Mouse (Mus musculus): ENCODE data around the gene Castor2. TPM values are rescaled to one million over a fixed set of nuclear protein-coding genes. Genes with fewer than 3 reads are reported as not detected.
A peak's percentile ranks its signal among the peaks of the same experiment; 100 is the strongest.

Castor2 gene
- total RNA-seq (2021), result 100 to 1,000 TPM in 1 of 2 experiments, 10 to 100 TPM in 1; 92.5 to 118 TPM
- long read RNA-seq, experiment 1, full-length matches to known transcripts, result 34 of 81 reads
- long read RNA-seq, experiment 1, partial matches to known transcripts, result 2 of 81 reads
- long read RNA-seq, experiment 1, other reads (novel, unspliced or antisense), result 45 of 81 reads
- long read RNA-seq, experiment 2, full-length matches to known transcripts, result 54 of 121 reads
- long read RNA-seq, experiment 2, partial matches to known transcripts, result 4 of 121 reads
- long read RNA-seq, experiment 2, other reads (novel, unspliced or antisense), result 63 of 121 reads

- peak; percentile 86 to 93 for DNase-seq (ENCODE audit: low spot score in 2 of 2)
These were observed at the start of gene Castor2 for GRCm38 (mm10) chr5:134099496-134100211. Gene Castor2, plus strand, starts transcription at chr5:134099711.

GRCm38 (mm10) chr5:134050711-134051110, 48.8 kb upstream of the Castor2 start:
- no peak for DNase-seq (ENCODE audit: low spot score in 2 of 2)

- DNase-seq (ENCODE audit: low spot score in 2 of 2), result no peak
These were observed 46.9 kb upstream of the Castor2 start for GRCm38 (mm10) chr5:134052614-134053013.

GRCm38 (mm10) chr5:134054496-134054895, 45.0 kb upstream of the Castor2 start:
- DNase-seq (ENCODE audit: low spot score in 2 of 2), result no peak

GRCm38 (mm10) chr5:134058793-134059352, 40.6 kb upstream of the Castor2 start:
- DNase-seq (ENCODE audit: low spot score in 2 of 2), result no peak

GRCm38 (mm10) chr5:134063362-134064064, 36.0 kb upstream of the Castor2 start:
- peak; percentile 85 to 89 for DNase-seq (ENCODE audit: low spot score in 2 of 2)

GRCm38 (mm10) chr5:134066261-134066660, 33.2 kb upstream of the Castor2 start:
- DNase-seq (ENCODE audit: low spot score in 2 of 2), result no peak

- no peak for DNase-seq (ENCODE audit: low spot score in 2 of 2)
These were observed 31.6 kb upstream of the Castor2 start for GRCm38 (mm10) chr5:134067924-134068323.

GRCm38 (mm10) chr5:134073512-134074041, 25.9 kb upstream of the Castor2 start:
- no peak for DNase-seq (ENCODE audit: low spot score in 2 of 2)

GRCm38 (mm10) chr5:134074368-134074767, 25.1 kb upstream of the Castor2 start:
- no peak for DNase-seq (ENCODE audit: low spot score in 2 of 2)

GRCm38 (mm10) chr5:134076175-134076574, 23.3 kb upstream of the Castor2 start:
- DNase-seq (ENCODE audit: low spot score in 2 of 2), result no peak

- DNase-seq (ENCODE audit: low spot score in 2 of 2), result peak in 1 of 2 experiments; percentile 47
These were observed 18.6 kb upstream of the Castor2 start for GRCm38 (mm10) chr5:134080685-134081548.

GRCm38 (mm10) chr5:134085227-134085626, 14.3 kb upstream of the Castor2 start:
- DNase-seq (ENCODE audit: low spot score in 2 of 2), result no peak

- no peak for DNase-seq (ENCODE audit: low spot score in 2 of 2)
These were observed 13.4 kb upstream of the Castor2 start for GRCm38 (mm10) chr5:134085887-134086639.

- no peak for DNase-seq (ENCODE audit: low spot score in 2 of 2)
These were observed 12.3 kb upstream of the Castor2 start for GRCm38 (mm10) chr5:134087211-134087610.

GRCm38 (mm10) chr5:134095766-134096165, 3.7 kb upstream of the Castor2 start:
- DNase-seq (ENCODE audit: low spot score in 2 of 2), result no peak

- DNase-seq (ENCODE audit: low spot score in 2 of 2), result no peak
These were observed 1.1 kb upstream of the Castor2 start for GRCm38 (mm10) chr5:134098341-134098902.

- DNase-seq (ENCODE audit: low spot score in 2 of 2), result peak in 1 of 2 experiments; percentile 30
These were observed 535 bp upstream of the Castor2 start for GRCm38 (mm10) chr5:134098976-134099375.

GRCm38 (mm10) chr5:134100232-134100771, 791 bp downstream of the Castor2 start:
- no peak for DNase-seq (ENCODE audit: low spot score in 2 of 2)

All from gastrocnemius, postnatal 4 days (tissue).